Mouse (Mus musculus) bone marrow macrophage, adult 2 months (primary cell): ENCODE measurements around the gene 2610002M06Rik.

Experiments
- CTCF ChIP-seq: IDR thresholded peaks from 2 replicates; pipeline ENCODE4 v1.5.1; 2012; ENCODE audit warnings: low read depth, mild to moderate bottlenecking, low read length, moderate library complexity
- POLR2A ChIP-seq: IDR thresholded peaks from 2 replicates; pipeline ENCODE4 v1.6.1; 2012; ENCODE audit warnings: mild to moderate bottlenecking, low read depth, low read length, borderline replicate concordance

GRCm38 (mm10) chrX:107792290-107792689 is 23.8 kb downstream of the 2610002M06Rik start, which contains the start of gene Tent5d:
- no peak for TF ChIP-seq POLR2A
- TF ChIP-seq CTCF = no peak
